Mouse (Mus musculus): ENCODE results near the gene Usp7. TPM values are rescaled to one million over a fixed set of nuclear protein-coding genes. Genes with fewer than 3 reads are reported as not detected.

Gene Usp7
- total RNA-seq, 2 experiments from 2014 or later = 44.2 to 52.5 TPM

GRCm38 (mm10) chr16:8665367-8665766 lies 126.7 kb downstream of the Usp7 start:
- DNase-seq (ENCODE audit: low spot score) = no peak
- intact Hi-C loops (cut with DNase I) = no loop called here

GRCm38 (mm10) chr16:8663606-8664539 lies 128.2 kb downstream of the Usp7 start:
- intact Hi-C loops (cut with DNase I) = no loop called here
- DNase-seq (ENCODE audit: low spot score) = no peak

GRCm38 (mm10) chr16:8663022-8663421 lies 129.1 kb downstream of the Usp7 start:
- DNase-seq (ENCODE audit: low spot score) = no peak
- intact Hi-C loops (cut with DNase I) = no loop called here

- intact Hi-C loops (cut with DNase I) = no loop called here
- DNase-seq (ENCODE audit: low spot score) = no peak
Observed at GRCm38 (mm10) chr16:8658764-8659163, 133.3 kb downstream of the Usp7 start.

- no peak for DNase-seq (ENCODE audit: low spot score)
Observed at GRCm38 (mm10) chr16:8658349-8658748, 133.8 kb downstream of the Usp7 start.

GRCm38 (mm10) chr16:8656256-8656655 lies 135.9 kb downstream of the Usp7 start:
- no peak for DNase-seq (ENCODE audit: low spot score)
- intact Hi-C loops (cut with DNase I) = no loop called here

More at GRCm38 (mm10) chr16:8658349-8658748, 133.8 kb downstream of the Usp7 start:
- intact Hi-C loops (cut with DNase I) = no loop called here

GRCm38 (mm10) chr16:8655599-8655998 lies 136.5 kb downstream of the Usp7 start:
- intact Hi-C loops (cut with DNase I) = no loop called here
- no peak for DNase-seq (ENCODE audit: low spot score)

GRCm38 (mm10) chr16:8655108-8655507 lies 137.0 kb downstream of the Usp7 start:
- intact Hi-C loops (cut with DNase I) = no loop called here
- no peak for DNase-seq (ENCODE audit: low spot score)

GRCm38 (mm10) chr16:8650007-8650406 lies 142.1 kb downstream of the Usp7 start:
- intact Hi-C loops (cut with DNase I) = no loop called here
- no peak for DNase-seq (ENCODE audit: low spot score)

GRCm38 (mm10) chr16:8645546-8645945 lies 146.6 kb downstream of the Usp7 start:
- DNase-seq (ENCODE audit: low spot score) = no peak
- intact Hi-C loops (cut with DNase I) = loop anchor here (10.0 kb wide), 2 partner anchors 151 to 231 kb away; no protein-coding TSS in a partner anchor

- intact Hi-C loops (cut with DNase I) = loop anchor here (1.0 to 10.0 kb wide), 3 partner anchors 30 to 229 kb away; no protein-coding TSS in a partner anchor
Observed at GRCm38 (mm10) chr16:8643855-8644254, 148.3 kb downstream of the Usp7 start.

More at GRCm38 (mm10) chr16:8643855-8644254, 148.3 kb downstream of the Usp7 start:
- no peak for DNase-seq (ENCODE audit: low spot score)

Other genes starting within 250 kb of the Usp7 start
- 10 to 100 TPM; 29.8 to 30.8 TPM for gene Pmm2, start 154.6 kb downstream of the Usp7 start, total RNA-seq (2021)
- gene Tmem186, start 154.6 kb downstream of the Usp7 start, total RNA-seq (2021) = 10 to 100 TPM; 17.0 to 18.0 TPM
- gene Carhsp1, start 120.2 kb downstream of the Usp7 start, total RNA-seq (2021) = 10 to 100 TPM; 17.6 to 20.9 TPM
- gene Gm5767, start 111.5 kb downstream of the Usp7 start, total RNA-seq (2021) = not detected
- 100 to 1,000 TPM in 1 of 2 experiments, 10 to 100 TPM in 1; 97.2 to 125 TPM for gene 1810013L24Rik, start 37.8 kb upstream of the Usp7 start, total RNA-seq (2021)